ENCODE assay signal across 15 mouse cellular contexts in the genomic region with DNA sequence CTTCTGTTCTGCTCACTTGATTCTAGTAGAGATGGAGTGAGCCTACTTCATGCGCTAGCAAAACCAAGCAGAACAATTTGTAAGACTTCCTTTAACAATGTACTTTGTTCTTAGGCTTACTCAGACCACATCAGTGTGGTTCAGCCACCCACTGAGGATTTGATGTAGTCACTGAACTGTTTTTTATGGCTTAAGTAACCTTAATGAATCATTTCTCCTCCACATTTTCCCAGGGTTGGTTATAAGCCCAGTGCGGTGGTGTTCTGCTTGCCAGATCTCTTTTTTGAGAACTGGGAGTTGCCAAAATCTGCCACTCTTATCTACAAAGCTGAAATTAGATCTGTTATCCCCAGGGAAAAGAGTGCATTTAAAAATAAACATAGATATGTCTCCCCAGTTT. TPM values are rescaled to one million over a fixed set of nuclear protein-coding genes. Genes with fewer than 3 reads are reported as not detected.
A peak's percentile ranks its signal among the peaks of the same experiment; 100 is the strongest.
DNase-seq lines count a peak whose midpoint lies in the region; ATAC-seq lines count a peak whose summit lies in the region.
"Had no signal": no experiment of that assay in that cellular context is flagged by ENCODE, and none has a peak within 500 bp of the region (broad histone marks: within the 10 kb centered on the region; RNA-seq: fewer than 3 reads in every experiment).

No protein-coding gene starts in this region.

- no peaks in the 10 kb centered on the region for H3K27me3 ChIP-seq in heart, embryonic 12.5 days (replicated peaks)
- H3K27me3 ChIP-seq: CH12.LX; liver, embryonic 13.5 days had no signal

- no peak overlapping the region for H3K9ac ChIP-seq in heart, embryonic 12.5 days
- H3K9ac ChIP-seq: liver, embryonic 13.5 days had no signal

- H3K4me1 ChIP-seq in heart, embryonic 12.5 days (replicated peaks): peaks cover 3% of the 10 kb centered on the region; the same call in 1 of the 2 replicates

- H3K27ac ChIP-seq in heart, embryonic 12.5 days (ENCODE audit: poor library complexity, severe bottlenecking): 0 out of 2 replicates have a peak overlapping the region, but pooled peaks have one; percentile 11
- H3K27ac ChIP-seq: liver, embryonic 13.5 days had no signal

- H3K4me2 ChIP-seq in heart, embryonic 12.5 days: no peak overlapping the region
- H3K4me2 ChIP-seq: liver, embryonic 13.5 days had no signal

- H3K4me3 ChIP-seq in heart, embryonic 12.5 days: no peak overlapping the region
- H3K4me3 ChIP-seq: liver, embryonic 13.5 days had no signal

- no peak for ATAC-seq in heart, embryonic 12.5 days (ENCODE audit: insufficient number of reproducible peaks, low FRiP score)
- ATAC-seq: inflammation-experienced regulatory T-cells, adult 6 months had no signal

- intact Hi-C loops in heart, postnatal 14 days (cut with DNase I): no loop called here
- intact Hi-C loops in left cerebral cortex, postnatal 4 days (cut with DNase I): loop anchor here (5.0 kb wide), 1 partner anchor 156 kb away; no protein-coding TSS in a partner anchor

- H3K36me3 ChIP-seq in heart, embryonic 12.5 days: peaks cover 73% of the 10 kb centered on the region

- H3K9me3 ChIP-seq in heart, embryonic 12.5 days (replicated peaks): no peaks in the 10 kb centered on the region
- H3K9me3 ChIP-seq: liver, embryonic 13.5 days had no signal

- DNase-seq in heart, adult 11 months: peak; percentile 88
- no peak for DNase-seq in heart, postnatal 14 days
- DNase-seq in left cerebral cortex, adult 11 months (ENCODE audit: low spot score): peak; percentile 43
- DNase-seq in left cerebral cortex, postnatal 4 days: no peak
- peak; percentile 87 for DNase-seq in NIH3T3 (ENCODE audit: low read depth)
- no peak for DNase-seq in urinary bladder, postnatal 14 days (ENCODE audit: low spot score)
- DNase-seq in cerebellum, adult 18-20 months: no peak
- DNase-seq: cerebellum, adult 11 months; liver, embryonic 13.5 days; thymus, postnatal 36 days had no signal

- WGBS in heart, embryonic 12.5 days: 67% methylated on average over 2 of the region's 2 CpGs

RNA-seq across cellular contexts. Expression of a gene that starts 28.9 kb away (rescaled TPM):
- total RNA-seq in heart, postnatal 14 days (2021): 10 to 100 TPM; 46.0 to 47.1 TPM
- total RNA-seq in left cerebral cortex, postnatal 4 days (2021): 10 to 100 TPM; 80.8 to 89.7 TPM
- 112 and 115 TPM in 2 replicates for polyA plus RNA-seq in heart, embryonic 12.5 days (2016; fragmentation: Nextera tagmentation; extraction: Ambion mirVana)

RNA-seq across cellular contexts. Expression of a gene that starts 44.9 kb away (rescaled TPM):
- total RNA-seq in heart, postnatal 14 days (2021): 1 to 10 TPM; 1.2 to 1.4 TPM
- 1 to 10 TPM; 1.4 to 1.8 TPM for total RNA-seq in left cerebral cortex, postnatal 4 days (2021)
- polyA plus RNA-seq in heart, embryonic 12.5 days (2016; fragmentation: Nextera tagmentation; extraction: Ambion mirVana): 1.3 and 1.6 TPM in 2 replicates
- total RNA-seq: CH12.LX; megakaryocyte progenitor cell, adult 5-6 weeks had no signal
- polyA plus RNA-seq: inflammation-experienced regulatory T-cells, adult 6 months had no signal

RNA-seq across cellular contexts. Expression of a gene that starts 51.6 kb away (rescaled TPM):
- total RNA-seq in heart, postnatal 14 days (2021): under 1 TPM; 0.80 to 0.84 TPM
- total RNA-seq in left cerebral cortex, postnatal 4 days (2021): not detected
- polyA plus RNA-seq in heart, embryonic 12.5 days (2016; fragmentation: Nextera tagmentation; extraction: Ambion mirVana): 0.30 TPM in 1 of 2 replicates, not detected in the other
- total RNA-seq: CH12.LX; layer of hippocampus, postnatal 14 days; megakaryocyte progenitor cell, adult 5-6 weeks had no signal
- polyA plus RNA-seq: liver, embryonic 13.5 days had no signal

Comparison
In these comparisons a context has a peak if more than half of its experiments do, and no peak if none do; other contexts are left out.
1. DNase-seq: peak in heart, adult 11 months (single experiment), left cerebral cortex, adult 11 months (single experiment) and NIH3T3 (single experiment); none in heart, postnatal 14 days (0 of 2), left cerebral cortex, postnatal 4 days (single experiment), urinary bladder, postnatal 14 days (single experiment) and cerebellum, adult 18-20 months (0 of 2).